ENCODE assay signal across 8 mouse cellular contexts in the genomic region with DNA sequence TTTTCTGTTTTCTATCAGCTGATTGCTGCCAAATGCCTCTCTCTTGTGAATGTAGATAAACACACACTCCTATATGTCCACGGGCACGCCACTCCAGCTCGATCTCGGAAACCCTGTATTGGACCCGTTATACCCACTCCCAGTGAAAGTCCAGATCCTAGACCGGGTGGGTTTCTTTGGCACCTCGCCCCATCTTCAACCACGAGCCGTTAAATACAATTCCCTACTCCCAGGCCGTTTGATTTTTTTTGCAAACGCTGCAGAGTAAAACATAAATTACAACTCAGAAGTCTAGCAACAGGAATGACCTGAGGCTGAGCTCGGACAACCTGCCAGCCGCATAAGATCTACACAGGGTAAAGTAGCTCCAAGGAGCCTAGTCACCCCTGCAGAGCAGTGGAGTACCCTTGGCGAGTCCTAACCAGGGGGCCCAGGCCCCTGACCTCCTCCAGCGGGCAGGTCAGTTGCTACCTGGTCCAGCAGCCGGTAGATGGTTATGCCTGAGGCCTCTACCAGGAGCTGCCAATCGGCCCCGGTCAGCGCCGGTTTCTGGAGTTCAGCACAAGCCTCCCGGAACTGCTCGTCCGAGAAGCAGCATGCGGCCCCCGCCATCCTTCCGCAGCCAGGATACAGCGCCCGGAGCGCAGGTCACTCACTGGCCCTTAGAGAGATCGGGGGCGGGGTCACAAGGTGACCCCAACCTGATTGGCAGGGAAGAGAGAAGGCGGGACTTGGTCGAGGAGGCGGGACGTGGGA. TPM values are rescaled to one million over a fixed set of nuclear protein-coding genes. Genes with fewer than 3 reads are reported as not detected.
DNase-seq lines count a peak whose midpoint lies in the region; ATAC-seq and TF ChIP-seq lines count a peak whose summit lies in the region.

A gene (minus strand): TSS at position 664 of the 756 bp plus-strand sequence.

- peak; percentile 67 for ATAC-seq in forebrain, embryonic 16.5 days

- DNase-seq in MN1 (ENCODE audit: low spot score) = peak; percentile 75
- DNase-seq in cerebellum, adult 18-20 months = peak; percentile 85 to 89
- peak; percentile 77 to 78 for DNase-seq in heart, postnatal 36 days
- peak in 1 of 2 experiments; percentile 31 for DNase-seq in layer of hippocampus, adult 2 months (ENCODE audit: low spot score in 2 of 2)
- peak; percentile 88 for DNase-seq in lung, postnatal 25 days (ENCODE audit: low spot score)
- peak; percentile 81 for DNase-seq in ovary, postnatal 36 days (ENCODE audit: low spot score)
- DNase-seq in thymus, postnatal 4 days = peak; percentile 77

- H3K4me1 ChIP-seq in forebrain, embryonic 16.5 days (replicated peaks; ENCODE audit: control insufficient read depth, insufficient read depth, low read length) = peaks cover 5% of the 10 kb centered on the region

- H3K4me3 ChIP-seq in forebrain, embryonic 16.5 days (replicated peaks; ENCODE audit: low read length) = peak within 1 kb of the TSS; percentile 49
- peak within 1 kb of the TSS; percentile 57 for H3K4me3 ChIP-seq in layer of hippocampus, adult 2 months

- peak within 1 kb of the TSS; percentile 55 for H3K9ac ChIP-seq in forebrain, embryonic 16.5 days (replicated peaks; ENCODE audit: low read depth, low read length)

- no peaks in the 10 kb centered on the region for H3K9me3 ChIP-seq in forebrain, embryonic 16.5 days (ENCODE audit: control insufficient read depth, low read length)

- no peak for TF ChIP-seq CTCF in layer of hippocampus, adult 2 months (conservative IDR thresholded peaks at IDR 0.05)

- H3K27ac ChIP-seq in forebrain, embryonic 16.5 days (ENCODE audit: low read length) = no peak within 1 kb of the TSS
- H3K27ac ChIP-seq in layer of hippocampus, adult 2 months = no peak within 1 kb of the TSS

- peak within 1 kb of the TSS; percentile 72 for H3K4me2 ChIP-seq in forebrain, embryonic 16.5 days (ENCODE audit: low read length)

- H3K36me3 ChIP-seq in forebrain, embryonic 16.5 days (ENCODE audit: control insufficient read depth, insufficient read depth) = no peaks in the 10 kb centered on the region

- H3K27me3 ChIP-seq in forebrain, embryonic 16.5 days (replicated peaks; ENCODE audit: control insufficient read depth, insufficient read depth, low read length) = no peaks in the 10 kb centered on the region

- intact Hi-C loops in heart, postnatal 36 days (cut with DNase I) = no loop called here

- 12% methylated on average over 35 of the region's 35 CpGs for WGBS in forebrain, embryonic 16.5 days

RNA-seq across cellular contexts. Expression of the gene that starts here (rescaled TPM):
- polyA plus RNA-seq in forebrain, embryonic 16.5 days (2015; fragmentation: Nextera tagmentation; extraction: Ambion mirVana) = 0.87 and 1.3 TPM in 2 replicates
- total RNA-seq in heart, postnatal 36 days (2021) = 1 to 10 TPM; 3.5 to 4.2 TPM
- total RNA-seq in layer of hippocampus, adult 2 months (2021) = 1 to 10 TPM in 1 of 2 experiments, under 1 TPM in 1; 0.88 to 1.2 TPM
